Mouse (Mus musculus) G1E (cell line): ENCODE measurements around the gene Fbxl19. TPM values are rescaled to one million over a fixed set of nuclear protein-coding genes. Genes with fewer than 3 reads are reported as not detected.

Experiments used
- ATAC-seq: 2 replicates; pipeline ENCODE4 v1.8.0; 2016; ENCODE audit warnings: mild to moderate bottlenecking; ENCODE audit not compliant: insufficient number of reproducible peaks, poor library complexity, low FRiP score, severe bottlenecking; ENCODE audit errors: extremely low read depth
- DNase-seq: peaks from one replicate; pipeline ENCODE4 v3.0.0; 2012; ENCODE audit warnings: low spot score
- H3K27me3 ChIP-seq: 2 replicates; pipeline ENCODE4 v1.6.1; 2012; ENCODE audit warnings: mild to moderate bottlenecking, low read length, inconsistent platforms; ENCODE audit not compliant: insufficient read depth
- H3K36me3 ChIP-seq: replicated peaks from 2 replicates; pipeline ENCODE3; 2012; ENCODE audit warnings: mild to moderate bottlenecking, inconsistent platforms
- H3K4me1 ChIP-seq: 2 replicates; pipeline ENCODE4 v1.6.1; 2012; ENCODE audit warnings: low read depth, low read length, inconsistent platforms, mixed read lengths; ENCODE audit not compliant: insufficient read depth
- H3K4me3 ChIP-seq: 2 replicates; pipeline ENCODE4 v1.5.1; 2012; ENCODE audit warnings: low read depth, mild to moderate bottlenecking, inconsistent platforms, low read length, moderate library complexity, mixed read lengths
- H3K9me3 ChIP-seq: replicated peaks from 2 replicates; pipeline ENCODE4 v1.6.1; 2012; ENCODE audit warnings: inconsistent platforms
- CTCF ChIP-seq: IDR thresholded peaks from 2 replicates; pipeline ENCODE4 v1.5.1; 2012; ENCODE audit warnings: low read depth, low read length, inconsistent platforms, mixed read lengths
- GATA1 ChIP-seq: IDR thresholded peaks from 2 replicates; pipeline ENCODE4 v1.6.1; 2012; ENCODE audit warnings: borderline replicate concordance, low read length, inconsistent platforms, mixed read lengths
- GATA2 ChIP-seq: IDR thresholded peaks from 2 replicates; pipeline ENCODE4 v1.6.1; 2012; ENCODE audit warnings: low read depth, low read length, inconsistent platforms, borderline replicate concordance
- POLR2AphosphoS5 ChIP-seq: IDR thresholded peaks from 2 replicates; pipeline ENCODE4 v1.6.1; 2012; ENCODE audit warnings: low read depth, low read length, inconsistent platforms; ENCODE audit not compliant: insufficient replicate concordance
- TAL1 ChIP-seq: conservative IDR thresholded peaks from 2 replicates; pipeline ENCODE4 v1.6.1; 2012; ENCODE audit warnings: low read depth, low read length, inconsistent platforms, mixed read lengths
- polyA plus RNA-seq: library from polyadenylated mRNA; stranded (reverse); fragments of >175 nt; gene quantifications from 2 replicates; pipeline ENCODE4 v1.2.3, GENCODE M21; 2012
- total RNA-seq, 2 experiments: library from RNA; stranded (forward) in 1 of 2; stranded (reverse) in 1 of 2; fragments of 200-1000 nt in 1 of 2; fragments of >200 nt in 1 of 2; fragmentation: Nextera tagmentation in 1 of 2; gene quantifications; 2 replicates each; pipeline ENCODE4 v1.2.3; 2014 to 2017

Gene Fbxl19
- total and polyA plus RNA-seq, 3 experiments, result 6.4 to 54.4 (median 15.1) TPM

GRCm38 (mm10) chr7:127746494-127747491 is 2.5 kb downstream of the Fbxl19 start:
- peak; percentile 60 for DNase-seq
- ATAC-seq, result no peak
- peaks cover 1% of the 10 kb centered on the region; the same call in 1 of the 2 replicates for H3K27me3 ChIP-seq
- H3K4me1 ChIP-seq, result peaks cover 34% of the 10 kb centered on the region
- H3K4me3 ChIP-seq, result peak overlapping the region; percentile 82
- TF ChIP-seq CTCF, result no peak
- TF ChIP-seq POLR2AphosphoS5, result no peak
- no peak for TF ChIP-seq GATA1
- no peak for TF ChIP-seq GATA2
- no peak for TF ChIP-seq TAL1
- H3K36me3 ChIP-seq, result peaks cover 43% of the 10 kb centered on the region
- H3K9me3 ChIP-seq, result no peaks in the 10 kb centered on the region

GRCm38 (mm10) chr7:127747559-127748234 is 3.4 kb downstream of the Fbxl19 start:
- DNase-seq, result no peak
- no peaks in the 10 kb centered on the region for H3K27me3 ChIP-seq
- H3K36me3 ChIP-seq, result peaks cover 51% of the 10 kb centered on the region
- no peak for TF ChIP-seq POLR2AphosphoS5
- no peak for TF ChIP-seq TAL1
- no peak for TF ChIP-seq GATA2
- no peak for TF ChIP-seq GATA1
- TF ChIP-seq CTCF, result no peak
- H3K4me3 ChIP-seq, result no peak overlapping the region; the same call in 1 of the 2 replicates
- no peaks in the 10 kb centered on the region for H3K9me3 ChIP-seq
- peaks cover 34% of the 10 kb centered on the region for H3K4me1 ChIP-seq
- ATAC-seq, result no peak

GRCm38 (mm10) chr7:127748235-127748560 is 3.9 kb downstream of the Fbxl19 start:
- TF ChIP-seq TAL1, result no peak
- DNase-seq (no peak), ATAC-seq (no peak)
- H3K4me1 ChIP-seq, result peaks cover 39% of the 10 kb centered on the region
- no peaks in the 10 kb centered on the region for H3K9me3 ChIP-seq
- H3K4me3 ChIP-seq, result no peak overlapping the region
- H3K27me3 ChIP-seq, result no peaks in the 10 kb centered on the region
- H3K36me3 ChIP-seq, result peaks cover 56% of the 10 kb centered on the region

GRCm38 (mm10) chr7:127750131-127751127 is 6.1 kb downstream of the Fbxl19 start:
- Histone ChIP-seq H3K4me3 (no peak overlapping the region), H3K4me1 (peaks cover 25% of the 10 kb centered on the region), H3K36me3 (peaks cover 75% of the 10 kb centered on the region), H3K9me3 (no peaks in the 10 kb centered on the region), H3K27me3 (no peaks in the 10 kb centered on the region)
- no peak for TF ChIP-seq POLR2AphosphoS5
- no peak for TF ChIP-seq GATA2
- no peak for ATAC-seq
- no peak for DNase-seq

DNA sequence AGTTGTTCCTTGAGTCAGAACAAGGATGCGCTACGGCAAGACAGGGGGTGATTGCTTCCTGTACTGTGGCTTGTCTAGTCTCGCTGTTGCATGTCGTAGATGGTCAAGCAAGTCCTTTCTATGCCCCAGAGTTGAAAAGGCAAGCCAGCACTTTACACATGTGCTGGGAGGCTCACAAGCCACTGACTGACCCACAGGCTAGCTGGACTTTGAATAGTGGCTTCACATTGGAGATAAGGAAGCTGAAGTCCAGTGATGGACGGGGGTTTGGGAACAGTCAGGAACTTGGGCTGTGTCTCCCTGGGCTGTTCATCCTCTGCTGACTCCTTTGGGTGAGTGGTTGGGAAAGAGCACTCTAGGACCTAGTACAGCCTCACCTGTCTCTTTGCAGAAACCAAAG is 7.3 kb downstream of the Fbxl19 start:
- H3K9me3 ChIP-seq, result no peaks in the 10 kb centered on the region
- DNase-seq (no peak), ATAC-seq (no peak)
- no peaks in the 10 kb centered on the region for H3K27me3 ChIP-seq
- H3K36me3 ChIP-seq, result peaks cover 87% of the 10 kb centered on the region
- no peak for TF ChIP-seq GATA2
- no peak for TF ChIP-seq GATA1
- TF ChIP-seq POLR2AphosphoS5, result no peak
- TF ChIP-seq CTCF, result no peak
- TF ChIP-seq TAL1, result no peak
- peaks cover 18% of the 10 kb centered on the region for H3K4me1 ChIP-seq
- H3K4me3 ChIP-seq, result no peak overlapping the region

DNA sequence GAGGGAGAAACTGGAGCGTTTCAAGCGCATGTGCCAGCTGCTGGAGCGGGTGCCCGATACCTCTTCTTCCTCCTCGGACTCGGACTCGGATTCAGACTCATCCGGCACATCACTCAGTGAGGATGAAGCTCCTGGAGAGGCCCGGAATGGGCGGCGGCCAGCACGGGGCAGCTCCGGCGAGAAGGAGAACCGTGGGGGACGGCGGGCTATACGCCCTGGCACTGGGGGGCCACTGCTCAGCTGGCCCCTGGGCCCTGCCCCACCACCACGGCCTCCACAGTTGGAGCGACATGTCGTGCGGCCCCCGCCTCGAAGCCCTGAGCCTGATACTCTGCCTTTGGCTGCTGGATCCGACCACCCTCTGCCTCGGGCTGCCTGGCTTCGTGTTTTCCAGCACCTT is 7.7 kb downstream of the Fbxl19 start:
- Histone ChIP-seq H3K9me3 (no peaks in the 10 kb centered on the region), H3K36me3 (peaks cover 92% of the 10 kb centered on the region), H3K27me3 (no peaks in the 10 kb centered on the region), H3K4me3 (no peak overlapping the region), H3K4me1 (peaks cover 14% of the 10 kb centered on the region)
- no peak for TF ChIP-seq TAL1
- no peak for TF ChIP-seq GATA2
- no peak for TF ChIP-seq CTCF
- TF ChIP-seq POLR2AphosphoS5, result no peak
- no peak for TF ChIP-seq GATA1
- ATAC-seq (no peak), DNase-seq (no peak)
